8 mouse cellular contexts compared by ENCODE assay signal in genomic region chr9:44267319-44268026, GRCm38 (mm10). TPM values are rescaled to one million over a fixed set of nuclear protein-coding genes. Genes with fewer than 3 reads are reported as not detected.
DNase-seq lines count a peak whose midpoint lies in the region; ATAC-seq and TF ChIP-seq lines count a peak whose summit lies in the region.

No protein-coding gene starts in this region.

- ATAC-seq in heart, embryonic 12.5 days (ENCODE audit: insufficient number of reproducible peaks, low FRiP score): peak; percentile 13; the same call in 1 of the 2 replicates
- ATAC-seq in granulocyte monocyte progenitor cell, adult 5-6 weeks (replicated peaks; ENCODE audit: poor library complexity, severe bottlenecking): no peak

- H3K4me3 ChIP-seq in bone marrow macrophage, adult 2 months (ENCODE audit: insufficient read depth, low read length): peak overlapping the region; percentile 54
- H3K4me3 ChIP-seq in heart, embryonic 12.5 days: peak overlapping the region; percentile 58
- peak overlapping the region; percentile 65 for H3K4me3 ChIP-seq in midbrain, embryonic 10.5 days

- H3K9ac ChIP-seq in heart, embryonic 12.5 days: peak overlapping the region; percentile 91

- peaks cover 8% of the 10 kb centered on the region; the same call in 1 of the 2 replicates for H3K27me3 ChIP-seq in heart, embryonic 12.5 days (replicated peaks)
- no peaks in the 10 kb centered on the region for H3K27me3 ChIP-seq in midbrain, embryonic 10.5 days (ENCODE audit: low read depth, poor library complexity, severe bottlenecking)

- TF ChIP-seq CTCF in bone marrow macrophage, adult 2 months (IDR thresholded peaks at IDR 0.05; ENCODE audit: low read depth, low read length): no peak

- 4% methylated on average over 23 of the region's 23 CpGs for WGBS in heart, embryonic 12.5 days
- WGBS in midbrain, embryonic 10.5 days: 9% methylated on average over 23 of the region's 23 CpGs

- H3K9me3 ChIP-seq in heart, embryonic 12.5 days (replicated peaks): 0 out of 2 replicates have a peak, but pooled peaks cover 6% of the 10 kb centered on the region
- H3K9me3 ChIP-seq in midbrain, embryonic 10.5 days (replicated peaks): no peaks in the 10 kb centered on the region

- H3K4me2 ChIP-seq in heart, embryonic 12.5 days: peak overlapping the region; percentile 88

- H3K36me3 ChIP-seq in heart, embryonic 12.5 days: peaks cover 11% of the 10 kb centered on the region; the same call in 1 of the 2 replicates
- H3K36me3 ChIP-seq in midbrain, embryonic 10.5 days: no peaks in the 10 kb centered on the region

- H3K4me1 ChIP-seq in bone marrow macrophage, adult 2 months (ENCODE audit: control insufficient read depth, insufficient read depth, low read length): peaks cover 16% of the 10 kb centered on the region
- peaks cover 16% of the 10 kb centered on the region for H3K4me1 ChIP-seq in heart, embryonic 12.5 days (replicated peaks)
- H3K4me1 ChIP-seq in midbrain, embryonic 10.5 days: peaks cover 30% of the 10 kb centered on the region

- no peak overlapping the region for H3K27ac ChIP-seq in bone marrow macrophage, adult 2 months (ENCODE audit: insufficient read depth, low read depth, low read length)
- H3K27ac ChIP-seq in heart, embryonic 12.5 days (ENCODE audit: poor library complexity, severe bottlenecking): peak overlapping the region; percentile 89
- H3K27ac ChIP-seq in midbrain, embryonic 10.5 days (replicated peaks): peak overlapping the region; percentile 90

- DNase-seq in heart, adult 18-20 months: peak; percentile 29 to 63
- no peak for DNase-seq in heart, adult 8-10 months (ENCODE audit: low spot score)
- peak; percentile 45 for DNase-seq in kidney, postnatal 14 days
- DNase-seq in midbrain, embryonic 10.5 days (ENCODE audit: low spot score): peak; percentile 44
- no peak for DNase-seq in spleen, adult 12 weeks (ENCODE audit: low spot score)

- no peak for TF ChIP-seq POLR2A in bone marrow macrophage, adult 2 months (IDR thresholded peaks at IDR 0.05; ENCODE audit: borderline replicate concordance, low read depth, low read length)

RNA-seq across cellular contexts. Expression of gene Nlrx1, which starts 0.9 kb away (rescaled TPM):
- 10 to 100 TPM; 21.7 to 25.6 TPM for total RNA-seq in heart, adult 18-20 months (2021)
- 10 to 100 TPM; 20.3 to 25.8 (median 24.9) TPM for total RNA-seq in heart, adult 8-10 months (2022)
- polyA plus RNA-seq in bone marrow macrophage, adult 2 months (2012; ENCODE audit: insufficient read depth, insufficient read length, missing spikeins): 6.6 and 7.1 TPM in 2 replicates
- polyA plus RNA-seq in heart, embryonic 12.5 days (2016; fragmentation: Nextera tagmentation; extraction: Ambion mirVana): 6.9 and 7.7 TPM in 2 replicates
- 2.6 and 2.9 TPM in 2 replicates for polyA plus RNA-seq in midbrain, embryonic 10.5 days (2016; fragmentation: Nextera tagmentation; extraction: Ambion mirVana)
- 4.9 and 11.1 TPM in 2 replicates for total RNA-seq in granulocyte monocyte progenitor cell, adult 5-6 weeks (2014; fragmentation: Nextera tagmentation)
- 7.3 and 8.4 TPM in 2 replicates for total RNA-seq in granulocyte monocyte progenitor cell, adult 5-6 weeks (2017)

RNA-seq across cellular contexts. Expression of gene Pdzd3, which starts 16.2 kb away (rescaled TPM):
- total RNA-seq in heart, adult 18-20 months (2021): 1 to 10 TPM; 4.6 to 5.4 TPM
- 1 to 10 TPM; 3.6 to 7.1 (median 6.0) TPM for total RNA-seq in heart, adult 8-10 months (2022)
- not detected in 2 replicates for polyA plus RNA-seq in bone marrow macrophage, adult 2 months (2012; ENCODE audit: insufficient read depth, insufficient read length, missing spikeins)
- not detected in 2 replicates for polyA plus RNA-seq in heart, embryonic 12.5 days (2016; fragmentation: Nextera tagmentation; extraction: Ambion mirVana)
- 0.06 TPM in 1 of 2 replicates, not detected in the other for polyA plus RNA-seq in midbrain, embryonic 10.5 days (2016; fragmentation: Nextera tagmentation; extraction: Ambion mirVana)
- total RNA-seq in granulocyte monocyte progenitor cell, adult 5-6 weeks (2014; fragmentation: Nextera tagmentation): not detected in 2 replicates
- total RNA-seq in granulocyte monocyte progenitor cell, adult 5-6 weeks (2017): 0.22 TPM in 1 of 2 replicates, not detected in the other

RNA-seq across cellular contexts. Expression of gene Abcg4, which starts 20.9 kb away (rescaled TPM):
- under 1 TPM; 0.30 to 0.85 TPM for total RNA-seq in heart, adult 18-20 months (2021)
- total RNA-seq in heart, adult 8-10 months (2022): 1 to 10 TPM in 1 of 4 experiments, under 1 TPM in 3; 0.30 to 1.5 (median 0.52) TPM
- polyA plus RNA-seq in bone marrow macrophage, adult 2 months (2012; ENCODE audit: insufficient read depth, insufficient read length, missing spikeins): not detected in 2 replicates
- 4.3 and 4.6 TPM in 2 replicates for polyA plus RNA-seq in heart, embryonic 12.5 days (2016; fragmentation: Nextera tagmentation; extraction: Ambion mirVana)
- polyA plus RNA-seq in midbrain, embryonic 10.5 days (2016; fragmentation: Nextera tagmentation; extraction: Ambion mirVana): 6.4 and 8.6 TPM in 2 replicates
- total RNA-seq in granulocyte monocyte progenitor cell, adult 5-6 weeks (2014; fragmentation: Nextera tagmentation): 0.21 TPM in 1 of 2 replicates, not detected in the other
- not detected in 2 replicates for total RNA-seq in granulocyte monocyte progenitor cell, adult 5-6 weeks (2017)

RNA-seq across cellular contexts. Expression of gene Ccdc153, which starts 27.0 kb away (rescaled TPM):
- 1 to 10 TPM in 1 of 2 experiments, not detected in 1; 1.7 TPM for total RNA-seq in heart, adult 18-20 months (2021)
- total RNA-seq in heart, adult 8-10 months (2022): not detected
- polyA plus RNA-seq in bone marrow macrophage, adult 2 months (2012; ENCODE audit: insufficient read depth, insufficient read length, missing spikeins): not detected in 2 replicates
- not detected in 2 replicates for polyA plus RNA-seq in heart, embryonic 12.5 days (2016; fragmentation: Nextera tagmentation; extraction: Ambion mirVana)
- polyA plus RNA-seq in midbrain, embryonic 10.5 days (2016; fragmentation: Nextera tagmentation; extraction: Ambion mirVana): not detected in 2 replicates
- not detected in 2 replicates for total RNA-seq in granulocyte monocyte progenitor cell, adult 5-6 weeks (2014; fragmentation: Nextera tagmentation)
- total RNA-seq in granulocyte monocyte progenitor cell, adult 5-6 weeks (2017): not detected in 2 replicates

RNA-seq across cellular contexts. Expression of gene Cbl, which starts 33.6 kb away (rescaled TPM):
- 10 to 100 TPM; 18.0 to 18.5 TPM for total RNA-seq in heart, adult 18-20 months (2021)
- 10 to 100 TPM; 14.8 to 18.9 (median 17.4) TPM for total RNA-seq in heart, adult 8-10 months (2022)
- polyA plus RNA-seq in bone marrow macrophage, adult 2 months (2012; ENCODE audit: insufficient read depth, insufficient read length, missing spikeins): 143 and 171 TPM in 2 replicates
- 18.3 and 20.0 TPM in 2 replicates for polyA plus RNA-seq in heart, embryonic 12.5 days (2016; fragmentation: Nextera tagmentation; extraction: Ambion mirVana)
- 21.7 and 25.5 TPM in 2 replicates for polyA plus RNA-seq in midbrain, embryonic 10.5 days (2016; fragmentation: Nextera tagmentation; extraction: Ambion mirVana)
- 89.7 and 108 TPM in 2 replicates for total RNA-seq in granulocyte monocyte progenitor cell, adult 5-6 weeks (2014; fragmentation: Nextera tagmentation)
- 40.3 and 42.9 TPM in 2 replicates for total RNA-seq in granulocyte monocyte progenitor cell, adult 5-6 weeks (2017)

Comparison
In these comparisons a context has a peak if more than half of its experiments do, and no peak if none do; other contexts are left out.
1. DNase-seq: peak in heart, adult 18-20 months (2 of 2), kidney, postnatal 14 days (single experiment) and midbrain, embryonic 10.5 days (single experiment); none in heart, adult 8-10 months (single experiment) and spleen, adult 12 weeks (single experiment).
2. Peak in every context shown above with its lines, with median percentiles within 50 percentile points of each other: H3K4me3 ChIP-seq.